Mouse (Mus musculus) ES-E14 (cell line): ENCODE results near the gene Adamts17. TPM values are rescaled to one million over a fixed set of nuclear protein-coding genes. Genes with fewer than 3 reads are reported as not detected.

Source experiments
- DNase-seq: peaks from one replicate; pipeline ENCODE4 v3.0.0-alpha.2; 2013; ENCODE audit warnings: low read depth, low spot score
- H3K27ac ChIP-seq: 2 replicates; pipeline ENCODE4 v1.5.1; 2012; ENCODE audit warnings: low read depth, mild to moderate bottlenecking, low read length, moderate library complexity, mixed read lengths; ENCODE audit not compliant: poor library complexity, insufficient read depth, severe bottlenecking
- H3K36me3 ChIP-seq: 2 replicates; pipeline ENCODE4 v1.6.1; 2012; ENCODE audit warnings: mild to moderate bottlenecking, low read length, moderate library complexity, mixed read lengths; ENCODE audit not compliant: control insufficient read depth, poor library complexity, insufficient read depth, severe bottlenecking
- H3K4me1 ChIP-seq, 2 experiments: fragments of 150-350 bp in 1 of 2; sonication (generic) in 1 of 2; 2 replicates each; pipeline ENCODE4 v1.6.1; 2012; ENCODE audit warnings: low read length in 2 of 2, mild to moderate bottlenecking in 1 of 2, mixed read lengths in 1 of 2; ENCODE audit not compliant: control insufficient read depth in 2 of 2, insufficient read depth in 2 of 2, poor library complexity in 1 of 2
- H3K4me3 ChIP-seq, 2 experiments: fragments of 150-350 bp in 1 of 2; sonication (generic) in 1 of 2; 2 replicates each; pipeline ENCODE4 v1.5.1; 2012; ENCODE audit warnings: low read length in 2 of 2, low read depth in 1 of 2, mild to moderate bottlenecking in 1 of 2, mixed read lengths in 1 of 2; ENCODE audit not compliant: insufficient read depth in 1 of 2, poor library complexity in 1 of 2, severe bottlenecking in 1 of 2
- H3K9ac ChIP-seq: 2 replicates; pipeline ENCODE4 v1.6.1; 2012; ENCODE audit warnings: low read depth, mild to moderate bottlenecking, low read length, mixed read lengths; ENCODE audit not compliant: poor library complexity, insufficient read depth, severe bottlenecking
- H3K9me3 ChIP-seq: fragments of 150-350 bp; sonication (generic); 2 replicates; pipeline ENCODE4 v1.6.1; 2012; ENCODE audit warnings: low read depth, mild to moderate bottlenecking, low read length; ENCODE audit not compliant: control insufficient read depth, insufficient read depth
- CHD2 ChIP-seq: IDR thresholded peaks from 2 replicates; pipeline ENCODE4 v1.6.1; 2014; ENCODE audit warnings: mild to moderate bottlenecking, low read depth, low read length, inconsistent platforms
- HCFC1 ChIP-seq: IDR thresholded peaks from 2 replicates; pipeline ENCODE4 v1.6.1; 2012; ENCODE audit warnings: low read length, inconsistent platforms, borderline replicate concordance; ENCODE audit not compliant: insufficient read depth
- MAFK ChIP-seq: IDR thresholded peaks from 2 replicates; pipeline ENCODE4 v1.6.1; 2014; ENCODE audit warnings: mild to moderate bottlenecking, low read depth, low read length, inconsistent platforms; ENCODE audit not compliant: insufficient read depth
- ZC3H11A ChIP-seq: IDR thresholded peaks from 2 replicates; pipeline ENCODE4 v1.6.1; 2012; ENCODE audit warnings: low read depth, mild to moderate bottlenecking, inconsistent platforms, low read length, borderline replicate concordance
- ZNF384 ChIP-seq: IDR thresholded peaks from 2 replicates; pipeline ENCODE4 v1.6.1; 2012; ENCODE audit warnings: low read depth, low read length, inconsistent platforms
- in situ Hi-C, 2 experiments: fragments of 600-800 bp; cut with MboI; formaldehyde crosslinking; loops; one replicate each; pipeline ENCODE4 v1.15.1; 2025; ENCODE audit warnings: low sequenced_read_pairs in 2 of 2, inconsistent platforms in 1 of 2; ENCODE audit not compliant: unreplicated experiment in 2 of 2
- total RNA-seq: library from RNA; depleted of rRNA; stranded (reverse); fragments of 300-350 nt; gene quantifications from 2 replicates; pipeline ENCODE4 v1.2.3, GENCODE M21; 2012

Gene Adamts17
- total RNA-seq, 1 experiment: 2.0 TPM

DNA sequence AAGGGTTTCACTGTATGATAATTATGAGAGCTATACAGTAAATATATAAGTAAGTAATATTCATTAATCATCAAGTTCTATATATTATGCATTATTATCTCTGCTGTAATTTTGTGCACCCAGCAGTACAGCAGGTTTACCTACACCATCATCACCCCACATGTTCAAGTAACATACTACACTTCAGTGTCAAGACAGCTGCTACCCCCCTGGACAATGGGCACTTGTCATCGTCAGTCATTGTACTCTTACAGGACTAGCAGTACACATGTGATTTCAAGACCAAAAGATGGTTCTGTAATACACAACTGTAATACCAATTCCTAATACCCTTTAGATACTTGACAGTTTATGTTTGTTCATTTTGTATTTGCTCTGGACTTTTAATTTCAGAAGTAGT, 42.2 kb upstream of the Adamts17 start:
- Histone ChIP-seq H3K4me3 (no peak overlapping the region), H3K36me3 (no peaks in the 10 kb centered on the region), H3K9me3 (no peaks in the 10 kb centered on the region), H3K9ac (no peak overlapping the region), H3K4me1 (no peaks in the 10 kb centered on the region), H3K27ac (no peak overlapping the region)
- no peak for TF ChIP-seq HCFC1
- TF ChIP-seq CHD2: no peak
- TF ChIP-seq ZNF384: no peak
- no peak for TF ChIP-seq MAFK
- no peak for TF ChIP-seq ZC3H11A
- no peak for DNase-seq
- in situ Hi-C loops: no loop called here

- in situ Hi-C loops: no loop called here
Measured at GRCm38 (mm10) chr7:66798826-66799225, 40.7 kb upstream of the Adamts17 start.

DNA sequence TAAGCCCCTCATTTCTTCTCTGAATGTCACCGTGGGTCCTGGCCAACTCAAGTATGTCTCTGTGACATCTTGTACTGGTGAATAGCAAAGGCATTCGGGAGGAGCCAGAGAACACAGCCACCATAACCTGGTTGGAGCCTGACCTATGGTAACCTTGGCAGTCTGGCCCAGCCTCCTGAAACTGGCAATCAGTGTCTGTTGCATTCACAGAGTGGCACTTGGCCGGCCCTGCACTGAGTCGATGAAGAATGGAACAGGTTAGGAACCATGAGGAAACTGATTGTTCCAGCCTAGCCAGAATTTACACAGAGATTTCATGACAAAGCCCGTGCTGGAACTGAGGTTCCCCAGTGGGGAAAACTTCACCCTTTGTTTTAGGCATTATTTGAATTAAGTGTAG, 38.8 kb upstream of the Adamts17 start:
- in situ Hi-C loops: no loop called here
- TF ChIP-seq HCFC1 (no peak), ZNF384 (no peak), MAFK (no peak), CHD2 (no peak), ZC3H11A (no peak)
- Histone ChIP-seq H3K27ac (no peak overlapping the region), H3K36me3 (no peaks in the 10 kb centered on the region), H3K9me3 (no peaks in the 10 kb centered on the region), H3K4me1 (no peaks in the 10 kb centered on the region), H3K9ac (no peak overlapping the region), H3K4me3 (no peak overlapping the region)
- no peak for DNase-seq

More at GRCm38 (mm10) chr7:66798826-66799225, 40.7 kb upstream of the Adamts17 start:
- no peaks in the 10 kb centered on the region for H3K4me1 ChIP-seq
- H3K4me3 ChIP-seq: no peak overlapping the region
- no peaks in the 10 kb centered on the region for H3K9me3 ChIP-seq
- H3K27ac ChIP-seq: no peak overlapping the region
- H3K36me3 ChIP-seq: no peaks in the 10 kb centered on the region
- no peak overlapping the region for H3K9ac ChIP-seq
- no peak for DNase-seq
- TF ChIP-seq HCFC1 (no peak), CHD2 (no peak), ZC3H11A (no peak), MAFK (no peak), ZNF384 (no peak)

DNA sequence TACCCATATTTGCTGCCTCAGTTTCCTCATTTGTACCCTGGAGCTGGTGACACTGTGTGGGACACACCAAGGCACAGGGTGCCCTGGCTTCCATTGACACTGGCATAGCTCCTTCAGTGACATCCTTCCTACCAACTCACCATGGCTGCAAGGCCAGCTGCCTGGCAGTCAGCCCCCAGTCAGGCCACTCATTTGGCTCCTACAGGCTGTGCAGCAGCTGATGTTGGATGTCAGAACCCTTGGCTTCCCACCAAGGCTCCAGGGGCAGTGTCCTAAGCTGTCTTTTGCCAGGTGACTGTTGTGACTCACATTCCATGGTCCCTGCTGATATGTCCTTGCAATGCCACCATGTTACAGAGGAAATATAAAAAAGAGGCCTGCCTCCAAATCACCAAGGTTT, 37.8 kb upstream of the Adamts17 start:
- H3K36me3 ChIP-seq: no peaks in the 10 kb centered on the region
- no peak overlapping the region for H3K4me3 ChIP-seq
- TF ChIP-seq ZC3H11A (no peak), HCFC1 (no peak), CHD2 (no peak), MAFK (no peak), ZNF384 (no peak)
- H3K9me3 ChIP-seq: no peaks in the 10 kb centered on the region
- no peak for DNase-seq
- no peaks in the 10 kb centered on the region for H3K4me1 ChIP-seq
- in situ Hi-C loops: no loop called here
- no peak overlapping the region for H3K27ac ChIP-seq
- H3K9ac ChIP-seq: no peak overlapping the region

DNA sequence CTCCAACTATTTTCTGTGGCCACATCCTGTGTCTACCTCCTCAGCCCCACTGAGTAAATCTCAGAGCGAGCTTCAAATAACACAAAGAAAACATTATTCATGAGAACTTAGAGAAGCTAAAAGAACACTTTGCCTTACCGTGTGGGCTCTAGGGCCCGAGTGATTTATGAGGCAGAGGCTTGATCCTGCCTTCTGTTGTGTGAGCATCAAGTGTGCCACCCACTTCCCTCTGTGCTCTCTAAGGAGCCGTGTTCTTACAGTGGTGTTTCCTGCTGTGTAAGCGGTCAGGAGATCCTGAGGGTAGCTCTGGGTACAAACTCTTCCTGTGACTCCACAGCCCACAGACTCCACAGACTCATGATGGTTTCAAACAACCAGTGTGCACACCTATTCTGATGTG, 35.7 kb upstream of the Adamts17 start:
- Histone ChIP-seq H3K9me3 (no peaks in the 10 kb centered on the region), H3K27ac (no peak overlapping the region), H3K4me3 (no peak overlapping the region), H3K9ac (no peak overlapping the region), H3K4me1 (no peaks in the 10 kb centered on the region), H3K36me3 (no peaks in the 10 kb centered on the region)
- TF ChIP-seq MAFK: no peak
- TF ChIP-seq ZNF384: no peak
- TF ChIP-seq CHD2: no peak
- no peak for TF ChIP-seq HCFC1
- no peak for TF ChIP-seq ZC3H11A
- DNase-seq: no peak
- in situ Hi-C loops: no loop called here
